Mouse (Mus musculus) retina, adult 2 months (tissue): ENCODE results near the gene Psapl1.

Experiments used
- DNase-seq: peaks from one replicate; pipeline ENCODE4 v3.0.0-alpha.2; 2012; ENCODE audit warnings: low read depth, low spot score

The Psapl1 gene

DNA sequence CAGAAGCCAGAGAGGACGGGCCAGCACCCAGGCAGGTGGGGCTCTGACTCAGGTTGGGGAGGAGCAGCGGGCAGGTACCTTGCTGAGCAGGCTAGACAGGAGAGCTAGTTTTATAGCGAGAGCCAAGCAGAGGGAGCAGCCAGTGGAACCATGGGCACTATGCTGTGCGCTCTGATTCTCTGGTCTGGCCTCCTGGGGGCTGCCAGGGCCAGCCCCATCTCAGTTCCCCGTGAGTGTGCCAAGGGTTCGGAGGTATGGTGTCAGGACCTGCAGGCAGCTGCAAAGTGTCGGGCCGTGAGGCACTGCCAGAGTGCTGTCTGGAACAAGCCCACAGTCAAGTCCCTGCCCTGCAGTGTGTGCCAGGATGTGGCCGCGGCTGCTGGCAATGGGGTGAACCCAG is at the start of gene Psapl1:
TSS of gene Psapl1 (plus strand) at position 106 of the 400 bp plus-strand sequence.
- DNase-seq = no peak

DNA sequence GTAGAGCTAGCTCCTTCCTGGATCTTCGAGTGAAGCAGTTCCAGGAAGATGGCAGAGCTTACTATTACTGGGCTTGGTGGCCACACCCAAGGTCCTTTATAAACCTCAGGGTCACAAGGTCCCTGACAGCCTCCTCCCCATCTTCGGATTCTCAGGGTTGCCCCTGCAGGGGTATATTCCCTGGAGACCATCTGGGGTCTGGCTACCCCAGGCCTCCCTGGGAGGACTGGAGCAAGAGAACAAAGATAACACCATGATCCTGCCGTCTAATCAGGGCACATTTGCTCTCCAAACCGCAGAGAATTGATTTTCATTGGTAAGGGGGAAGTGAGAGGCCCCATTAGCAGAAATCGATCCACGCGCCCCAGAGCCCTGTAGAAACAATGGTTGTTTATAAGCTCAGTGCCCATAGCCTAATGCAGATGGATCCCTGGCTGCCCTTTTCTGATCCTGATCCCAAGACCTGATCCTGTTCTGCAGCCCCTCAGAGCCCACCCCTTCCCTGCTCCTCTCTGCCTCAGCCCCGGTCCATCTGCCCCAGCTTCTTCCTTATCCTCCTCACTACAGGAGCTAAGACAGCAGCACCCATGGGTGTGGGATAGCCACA is 48.8 kb upstream of the Psapl1 start:
- DNase-seq = no peak

GRCm38 (mm10) chr5:36165424-36166302 is 38.2 kb upstream of the Psapl1 start:
- DNase-seq = no peak

DNA sequence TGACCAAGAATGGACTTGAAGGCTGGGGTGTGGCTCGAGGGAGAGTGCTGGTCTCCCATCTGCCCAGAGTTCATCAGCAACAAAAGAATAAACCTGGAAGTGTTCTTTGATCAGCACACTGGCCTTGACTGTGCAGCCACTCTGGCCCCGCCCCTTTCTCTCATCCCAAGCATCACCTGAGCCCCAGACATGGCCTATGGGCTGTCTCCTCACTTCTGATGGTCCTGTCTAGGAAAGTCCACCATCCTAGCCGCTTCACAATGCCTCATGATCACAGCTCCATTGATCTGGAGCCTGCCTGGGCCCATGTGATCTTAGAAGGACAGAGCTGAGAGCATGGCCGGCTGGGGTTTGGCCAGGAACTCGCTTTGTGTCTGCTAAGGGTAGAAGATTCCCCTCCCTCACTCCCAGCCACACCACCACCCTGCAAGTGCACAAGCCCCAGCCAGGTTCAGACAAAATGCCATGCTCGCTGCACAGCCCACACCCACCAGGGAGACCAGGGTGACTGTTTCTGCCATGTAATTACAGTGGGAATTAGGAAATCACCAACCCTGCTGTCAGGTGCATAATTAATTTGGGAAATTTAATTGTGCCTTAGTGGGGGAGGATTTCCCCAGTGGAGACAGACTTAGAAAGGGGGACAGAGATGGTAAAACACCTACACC is 37.3 kb upstream of the Psapl1 start:
- no peak for DNase-seq

GRCm38 (mm10) chr5:36168963-36169650 is 34.7 kb upstream of the Psapl1 start:
- no peak for DNase-seq

GRCm38 (mm10) chr5:36174569-36175115 is 29.2 kb upstream of the Psapl1 start:
- DNase-seq = no peak

- DNase-seq = no peak
Observed at GRCm38 (mm10) chr5:36176409-36176808, 27.4 kb upstream of the Psapl1 start.

DNA sequence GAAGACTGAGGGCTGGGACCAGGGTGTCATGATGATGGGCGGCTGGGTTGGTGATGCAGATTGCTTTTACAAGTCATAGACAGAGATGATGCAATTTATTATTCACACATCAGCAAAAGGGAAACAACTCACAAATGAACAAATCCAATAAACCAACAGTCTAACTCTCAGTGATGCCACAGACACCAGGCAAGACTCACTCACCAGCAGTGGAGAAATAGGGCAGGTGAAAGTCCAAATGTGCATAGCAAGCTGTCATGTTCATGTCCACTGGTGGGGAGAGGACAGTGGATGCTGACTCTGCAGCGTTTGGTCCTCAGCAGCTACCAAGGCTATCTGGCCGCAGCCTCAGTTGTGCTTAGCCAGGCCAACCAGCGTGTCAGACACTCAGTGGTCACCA is 26.9 kb upstream of the Psapl1 start:
- DNase-seq = no peak

DNA sequence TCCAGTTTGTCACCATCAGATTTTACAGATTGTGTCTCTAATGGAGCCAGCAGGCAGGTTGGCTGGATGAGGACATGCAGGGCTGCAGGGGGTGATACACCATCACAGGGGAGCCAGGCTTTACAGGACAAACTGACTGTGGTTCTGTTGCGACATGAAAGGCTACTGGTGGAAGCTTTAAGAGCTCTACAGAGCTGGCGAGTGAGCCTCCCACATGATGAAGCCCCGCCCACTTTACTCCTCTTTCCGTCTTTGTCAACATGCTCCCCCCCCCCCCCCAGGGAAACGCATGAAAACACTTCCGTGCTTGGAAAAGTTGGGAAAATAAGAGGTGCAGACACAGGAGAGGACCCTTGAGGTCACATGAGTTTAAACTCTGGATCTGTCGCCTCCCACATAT is 25.6 kb upstream of the Psapl1 start:
- DNase-seq = no peak

DNA sequence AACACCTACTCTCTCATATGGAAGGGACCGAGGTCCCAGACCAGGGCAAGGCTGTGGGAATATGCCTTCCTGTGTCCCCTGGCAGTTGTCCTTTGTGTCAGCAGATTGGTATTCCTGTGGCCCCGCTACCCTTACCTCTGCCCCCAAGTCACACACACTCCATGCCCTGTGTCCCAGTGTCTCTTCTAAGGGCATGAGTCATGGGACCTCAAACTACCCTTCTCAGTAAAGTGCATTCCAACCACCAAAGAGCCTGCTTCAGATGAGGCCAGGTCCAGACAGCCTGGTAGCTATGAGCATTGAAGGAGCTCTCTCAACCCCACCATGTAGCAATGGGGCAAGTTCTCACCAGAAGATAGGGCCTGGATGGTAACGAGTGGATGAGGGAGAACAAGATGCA is 25.0 kb upstream of the Psapl1 start:
- DNase-seq = no peak

GRCm38 (mm10) chr5:36179708-36180107 is 24.1 kb upstream of the Psapl1 start:
- no peak for DNase-seq

DNA sequence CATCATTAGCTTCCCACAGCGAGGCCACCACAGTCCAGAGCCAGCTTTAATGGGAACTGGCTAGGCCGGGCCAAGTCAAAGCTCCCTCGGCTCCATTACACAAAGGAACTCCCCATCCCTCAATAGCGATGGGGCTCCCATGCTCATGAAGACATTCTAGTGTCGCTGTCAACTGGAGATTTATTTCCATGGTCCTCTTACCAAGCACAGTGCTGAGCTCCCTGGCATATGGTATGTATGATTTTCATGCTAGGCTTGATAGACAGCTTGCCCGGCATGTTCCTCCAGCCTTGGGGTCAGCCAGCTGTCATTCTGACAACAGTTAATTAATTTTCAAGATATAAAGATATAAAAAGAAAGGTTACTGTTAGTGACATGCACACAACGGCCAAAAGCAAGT is 21.5 kb upstream of the Psapl1 start:
- DNase-seq = no peak

- DNase-seq = no peak
Observed at GRCm38 (mm10) chr5:36186294-36187053, 17.3 kb upstream of the Psapl1 start.

GRCm38 (mm10) chr5:36188310-36188709 is 15.5 kb upstream of the Psapl1 start:
- no peak for DNase-seq

- DNase-seq = no peak
Observed at GRCm38 (mm10) chr5:36191285-36191684, 12.5 kb upstream of the Psapl1 start.

DNA sequence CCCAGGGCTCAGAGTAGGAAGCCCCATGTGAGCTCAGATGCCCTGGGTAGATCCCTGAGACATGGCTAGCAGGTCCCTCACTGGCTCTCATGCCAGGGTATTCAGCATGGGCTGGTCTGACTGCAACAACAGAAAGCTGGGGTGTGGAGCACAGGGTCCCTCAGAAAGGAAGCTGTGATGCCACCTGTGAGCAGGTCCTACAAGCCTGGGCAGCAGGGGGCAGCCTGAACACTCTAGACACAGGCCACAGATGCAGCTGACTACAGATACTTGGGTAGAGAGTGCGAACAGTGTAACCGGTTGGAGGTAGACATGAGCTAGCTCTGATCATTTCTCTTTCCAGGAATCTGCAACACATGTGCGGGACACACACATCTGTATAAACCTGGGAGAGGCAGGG is 11.9 kb upstream of the Psapl1 start:
- no peak for DNase-seq

DNA sequence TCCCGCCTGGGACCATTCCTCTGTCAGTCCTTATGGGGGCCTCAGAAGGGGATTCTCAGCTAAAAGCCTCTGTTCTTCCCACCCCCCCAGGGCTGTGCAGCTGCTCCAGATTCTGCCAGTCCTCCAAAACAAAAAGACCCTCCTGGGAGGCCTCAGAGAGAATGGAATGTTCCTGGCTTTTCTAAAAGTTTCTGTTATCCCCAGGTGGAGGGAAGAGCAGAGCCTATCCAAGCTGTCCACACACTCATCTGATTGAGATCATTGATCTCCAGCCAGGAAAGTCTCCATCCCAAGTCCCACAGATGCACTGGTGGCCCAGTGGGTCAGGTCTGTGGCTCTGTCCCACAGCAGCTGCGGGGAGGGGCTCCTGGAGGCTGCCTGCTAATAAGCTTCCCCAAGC is 11.1 kb upstream of the Psapl1 start:
- DNase-seq = no peak

- no peak for DNase-seq
Observed at GRCm38 (mm10) chr5:36194631-36195030, 9.2 kb upstream of the Psapl1 start.

- no peak for DNase-seq
Observed at GRCm38 (mm10) chr5:36195436-36195835, 8.4 kb upstream of the Psapl1 start.

GRCm38 (mm10) chr5:36199519-36199918 is 4.3 kb upstream of the Psapl1 start:
- no peak for DNase-seq

GRCm38 (mm10) chr5:36202781-36203180 is 1.0 kb upstream of the Psapl1 start:
- DNase-seq = no peak
